Mouse (Mus musculus) liver, embryonic 16.5 days (tissue): ENCODE measurements around the gene Slc39a11. TPM values are rescaled to one million over a fixed set of nuclear protein-coding genes. Genes with fewer than 3 reads are reported as not detected.
A peak's percentile ranks its signal among the peaks of the same experiment; 100 is the strongest.

Experiments used
- ATAC-seq: fragments of 200-750 bp; cut with Nextera tagmentation; 2 replicates; pipeline ENCODE4 v1.8.0; 2017; ENCODE audit warnings: low read depth, mild to moderate bottlenecking, moderate number of reproducible peaks, moderate library complexity
- H3K27ac ChIP-seq: fragments of 300-500 bp; sonication (generic); 2 replicates; pipeline ENCODE4 v1.5.1; 2014; ENCODE audit warnings: mild to moderate bottlenecking, low read length
- H3K27me3 ChIP-seq: fragments of 300-500 bp; sonication (generic); 2 replicates; pipeline ENCODE4 v1.6.1; 2014; ENCODE audit warnings: low read depth, low read length, mixed read lengths; ENCODE audit not compliant: control insufficient read depth, insufficient read depth
- H3K36me3 ChIP-seq: fragments of 300-500 bp; sonication (generic); 2 replicates; pipeline ENCODE4 v1.6.1; 2014; ENCODE audit warnings: mild to moderate bottlenecking; ENCODE audit not compliant: control insufficient read depth, insufficient read depth
- H3K4me1 ChIP-seq: fragments of 300-500 bp; sonication (generic); 2 replicates; pipeline ENCODE4 v1.6.1; 2014; ENCODE audit warnings: low read depth, low read length, mixed read lengths; ENCODE audit not compliant: control insufficient read depth
- H3K4me2 ChIP-seq: fragments of 300-500 bp; sonication (generic); 2 replicates; pipeline ENCODE4 v1.6.1; 2014; ENCODE audit warnings: low read depth, low read length, mixed read lengths
- H3K4me3 ChIP-seq: fragments of 300-500 bp; sonication (generic); 2 replicates; pipeline ENCODE4 v1.5.1; 2014; ENCODE audit warnings: low read depth, mild to moderate bottlenecking, low read length
- H3K9ac ChIP-seq: fragments of 300-500 bp; sonication (generic); 2 replicates; pipeline ENCODE4 v1.6.1; 2014; ENCODE audit warnings: low read depth, low read length
- H3K9me3 ChIP-seq: fragments of 300-500 bp; sonication (generic); replicated peaks from 2 replicates; pipeline ENCODE4 v1.6.1; 2016; ENCODE audit warnings: low read length; ENCODE audit not compliant: control insufficient read depth
- WGBS: fragments of 180-500 bp; shearing (Covaris S2); extraction: QIAGEN DNeasy Blood & Tissue Kit; methylation state at CpG from one replicate; pipeline ENCODE4 v1.1.7; 2014; ENCODE audit not compliant: insufficient replicate concordance; 5-methylcytosine and 5-hydroxymethylcytosine counted together
- polyA plus RNA-seq: library from polyadenylated mRNA; unstranded; fragments of >200 nt; fragmentation: Nextera tagmentation; extraction: Ambion mirVana; gene quantifications from 2 replicates; pipeline ENCODE4 v1.2.1, GENCODE M21; 2015

The Slc39a11 gene
- polyA plus RNA-seq, 1 experiment from 2014 or later: 14.1 TPM

DNA sequence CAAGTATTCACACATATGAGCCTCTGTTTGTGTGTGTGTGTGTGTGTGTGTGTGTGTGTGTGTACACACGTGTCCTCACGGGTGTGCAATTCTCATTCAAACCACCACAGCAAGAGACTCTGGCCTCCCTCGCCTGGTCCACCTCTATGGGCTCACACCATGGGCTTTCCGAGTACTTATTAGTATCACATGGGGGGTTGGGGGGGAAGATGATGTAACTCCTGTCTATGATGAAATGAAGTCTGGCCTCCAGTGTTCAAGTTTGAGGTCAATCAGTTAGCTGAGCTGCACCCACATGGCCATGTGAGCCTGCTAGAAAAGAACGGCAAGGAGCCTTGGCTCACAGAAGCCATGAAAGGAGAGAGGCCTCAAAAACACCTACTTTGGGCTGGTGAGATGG is 16.5 kb downstream of the Slc39a11 start:
- Histone ChIP-seq H3K36me3 (no peaks in the 10 kb centered on the region), H3K9ac (no peak overlapping the region), H3K4me3 (no peak overlapping the region), H3K27ac (no peak overlapping the region), H3K4me1 (no peaks in the 10 kb centered on the region; the same call in 1 of the 2 replicates), H3K9me3 (no peaks in the 10 kb centered on the region), H3K27me3 (no peaks in the 10 kb centered on the region), H3K4me2 (no peak overlapping the region)
- ATAC-seq: no peak
- WGBS: 67% methylated on average over 5 of the region's 5 CpGs

DNA sequence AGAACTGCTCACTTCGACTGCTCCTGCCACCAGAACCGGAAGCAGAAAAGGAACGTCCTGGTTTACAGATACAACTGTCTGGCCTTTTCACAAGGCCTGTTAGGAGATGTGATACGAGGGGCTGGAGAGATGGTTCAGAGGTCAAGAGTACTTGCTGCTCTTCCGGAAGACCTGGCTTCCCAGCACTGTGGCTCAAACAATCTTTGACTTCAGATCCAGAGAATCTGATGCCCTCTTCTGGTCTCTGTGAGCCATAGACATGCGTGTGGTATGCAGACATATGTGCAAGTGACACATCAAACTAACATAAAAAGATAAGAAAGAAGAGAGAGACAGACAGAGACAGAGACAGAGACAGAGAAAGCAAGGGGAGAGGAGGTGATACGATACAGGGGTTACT is 17.6 kb downstream of the Slc39a11 start:
- no peak for ATAC-seq

DNA sequence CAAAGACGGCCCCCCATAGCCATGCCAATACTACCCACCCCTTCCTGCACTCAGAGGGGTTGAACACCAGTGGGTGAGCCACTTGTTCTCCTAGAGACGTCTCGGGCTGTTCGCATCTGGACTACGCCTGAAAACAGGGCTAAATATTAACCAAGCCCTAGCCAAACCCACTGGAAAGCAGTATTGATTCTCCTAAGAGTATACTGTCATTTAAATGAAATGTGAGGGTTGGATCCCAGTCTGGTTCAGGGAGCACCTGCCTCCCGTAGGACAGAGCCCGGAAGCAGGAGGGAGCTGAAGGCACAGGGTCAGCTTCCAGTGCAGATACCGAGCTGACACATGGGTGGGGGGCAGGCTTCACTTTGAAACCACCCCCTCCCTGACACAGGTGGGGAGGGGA is 18.0 kb downstream of the Slc39a11 start:
- ATAC-seq: peak; percentile 65; the same call in 1 of the 2 replicates
- Histone ChIP-seq H3K27ac (0 out of 2 replicates have a peak overlapping the region, but pooled peaks have one; percentile 25), H3K36me3 (no peaks in the 10 kb centered on the region), H3K27me3 (no peaks in the 10 kb centered on the region), H3K4me3 (no peak overlapping the region), H3K4me2 (peak overlapping the region; percentile 46), H3K9ac (no peak overlapping the region), H3K9me3 (no peaks in the 10 kb centered on the region), H3K4me1 (no peaks in the 10 kb centered on the region; the same call in 1 of the 2 replicates)
- 63% methylated on average over 8 of the region's 8 CpGs for WGBS

More for the DNA sequence above, 17.6 kb downstream of the Slc39a11 start:
- 65% methylated on average over 7 of the region's 7 CpGs for WGBS
- Histone ChIP-seq H3K4me1 (no peaks in the 10 kb centered on the region; the same call in 1 of the 2 replicates), H3K4me2 (peak overlapping the region; percentile 46; the same call in 1 of the 2 replicates), H3K27me3 (no peaks in the 10 kb centered on the region), H3K27ac (0 out of 2 replicates have a peak overlapping the region, but pooled peaks have one; percentile 25), H3K9ac (no peak overlapping the region), H3K9me3 (no peaks in the 10 kb centered on the region), H3K36me3 (no peaks in the 10 kb centered on the region), H3K4me3 (no peak overlapping the region)

DNA sequence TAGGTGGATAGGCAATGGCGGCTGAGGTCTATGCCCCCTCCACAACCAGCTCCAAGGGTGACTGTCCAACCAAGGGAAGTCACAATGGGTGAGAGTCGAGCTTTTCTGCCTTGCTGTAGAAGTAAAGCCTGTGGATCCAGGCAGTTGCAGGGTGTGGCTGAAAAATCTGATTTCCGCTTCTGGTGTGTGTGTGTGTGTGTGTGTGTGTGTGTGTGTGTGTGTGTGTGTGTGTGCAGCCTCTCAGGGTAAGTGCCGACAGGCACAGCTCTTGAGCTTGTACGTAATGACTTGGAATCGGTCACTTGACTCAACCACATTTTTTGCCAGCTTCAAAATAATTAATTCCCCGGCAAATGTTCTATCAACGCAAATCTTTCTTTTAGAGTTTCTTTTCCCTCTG is 18.6 kb downstream of the Slc39a11 start:
- no peaks in the 10 kb centered on the region for H3K27me3 ChIP-seq
- H3K9ac ChIP-seq: no peak overlapping the region
- no peak overlapping the region for H3K4me3 ChIP-seq
- 0 out of 2 replicates have a peak overlapping the region, but pooled peaks have one; percentile 46 for H3K4me2 ChIP-seq
- H3K27ac ChIP-seq: no peak overlapping the region
- H3K36me3 ChIP-seq: no peaks in the 10 kb centered on the region
- no peak for ATAC-seq
- no peaks in the 10 kb centered on the region; the same call in 1 of the 2 replicates for H3K4me1 ChIP-seq
- 58% methylated on average over 8 of the region's 8 CpGs for WGBS
- H3K9me3 ChIP-seq: no peaks in the 10 kb centered on the region

DNA sequence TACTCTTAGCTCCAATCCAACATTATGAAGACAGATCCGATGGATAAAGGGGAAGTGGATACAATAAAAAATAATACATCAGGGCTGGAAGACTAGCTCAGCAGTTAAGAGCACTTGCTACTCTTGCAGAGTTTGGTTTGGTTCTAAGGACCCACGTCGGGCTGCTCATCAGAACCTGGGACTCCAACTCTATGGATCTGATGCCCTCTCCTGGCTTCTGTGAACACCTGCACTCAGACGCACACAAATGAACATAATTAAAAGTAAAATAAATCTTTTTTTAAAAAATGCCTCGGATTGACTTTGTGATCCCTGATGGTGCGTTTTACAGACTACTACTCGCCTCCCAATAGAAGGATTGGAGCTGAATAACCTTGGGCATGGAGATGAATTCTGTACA is 19.2 kb downstream of the Slc39a11 start:
- no peak for ATAC-seq
- H3K4me2 ChIP-seq: no peak overlapping the region
- no peak overlapping the region for H3K9ac ChIP-seq
- H3K4me1 ChIP-seq: no peaks in the 10 kb centered on the region; the same call in 1 of the 2 replicates
- 44% methylated on average over 7 of the region's 7 CpGs for WGBS
- no peaks in the 10 kb centered on the region for H3K9me3 ChIP-seq
- H3K27me3 ChIP-seq: no peaks in the 10 kb centered on the region
- no peak overlapping the region for H3K27ac ChIP-seq
- no peaks in the 10 kb centered on the region for H3K36me3 ChIP-seq
- no peak overlapping the region for H3K4me3 ChIP-seq

DNA sequence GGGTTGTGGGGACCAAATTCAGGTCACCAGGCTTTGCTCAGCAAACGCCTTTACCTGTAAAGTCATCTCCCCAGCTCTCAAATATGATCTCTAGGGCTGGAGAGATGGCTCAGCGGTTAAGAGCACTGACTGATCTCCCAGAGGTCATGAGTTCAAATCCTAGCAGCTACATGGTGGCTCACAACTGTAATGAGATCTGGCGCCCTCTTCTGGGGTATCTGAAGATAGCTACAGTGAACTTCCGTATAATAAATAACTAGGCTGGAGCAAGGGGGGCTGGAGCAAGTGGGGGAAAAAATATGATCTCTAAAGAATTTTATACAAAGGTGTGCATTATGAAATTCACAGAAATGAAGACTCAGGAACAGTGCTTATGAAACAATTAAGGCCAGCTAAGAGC is 22.1 kb downstream of the Slc39a11 start:
- no peaks in the 10 kb centered on the region for H3K9me3 ChIP-seq
- 42% methylated on average over 4 of the region's 4 CpGs for WGBS
- H3K27ac ChIP-seq: no peak overlapping the region
- no peaks in the 10 kb centered on the region for H3K27me3 ChIP-seq
- no peak overlapping the region for H3K4me2 ChIP-seq
- no peaks in the 10 kb centered on the region; the same call in 1 of the 2 replicates for H3K4me1 ChIP-seq
- no peak for ATAC-seq
- no peak overlapping the region for H3K4me3 ChIP-seq
- H3K36me3 ChIP-seq: no peaks in the 10 kb centered on the region
- no peak overlapping the region for H3K9ac ChIP-seq

DNA sequence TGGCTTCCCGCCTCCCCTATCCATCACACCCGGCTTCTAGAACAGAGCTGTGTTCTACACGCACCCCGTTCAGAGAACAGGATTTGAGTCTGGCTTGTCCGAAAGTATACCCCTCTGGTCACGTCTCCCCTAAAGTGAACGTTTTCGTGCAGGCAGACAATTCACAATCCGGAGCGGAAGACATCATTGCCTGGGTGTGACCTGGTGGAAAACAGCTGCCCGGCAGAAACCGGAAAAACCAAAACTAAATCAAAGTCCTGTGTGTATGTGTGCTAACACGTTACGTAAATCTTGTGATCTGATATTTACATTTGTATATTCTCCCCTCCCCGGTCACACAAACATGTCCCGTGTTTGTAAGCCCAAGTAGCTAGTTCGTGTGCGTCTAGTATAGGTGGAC is 24.4 kb downstream of the Slc39a11 start:
- H3K4me2 ChIP-seq: no peak overlapping the region
- H3K27me3 ChIP-seq: peaks cover 2% of the 10 kb centered on the region; the same call in 1 of the 2 replicates
- H3K27ac ChIP-seq: no peak overlapping the region
- no peaks in the 10 kb centered on the region for H3K36me3 ChIP-seq
- H3K4me3 ChIP-seq: no peak overlapping the region
- H3K4me1 ChIP-seq: no peaks in the 10 kb centered on the region; the same call in 1 of the 2 replicates
- WGBS: 75% methylated on average over 18 of the region's 18 CpGs
- no peaks in the 10 kb centered on the region for H3K9me3 ChIP-seq
- no peak overlapping the region for H3K9ac ChIP-seq
- no peak for ATAC-seq

DNA sequence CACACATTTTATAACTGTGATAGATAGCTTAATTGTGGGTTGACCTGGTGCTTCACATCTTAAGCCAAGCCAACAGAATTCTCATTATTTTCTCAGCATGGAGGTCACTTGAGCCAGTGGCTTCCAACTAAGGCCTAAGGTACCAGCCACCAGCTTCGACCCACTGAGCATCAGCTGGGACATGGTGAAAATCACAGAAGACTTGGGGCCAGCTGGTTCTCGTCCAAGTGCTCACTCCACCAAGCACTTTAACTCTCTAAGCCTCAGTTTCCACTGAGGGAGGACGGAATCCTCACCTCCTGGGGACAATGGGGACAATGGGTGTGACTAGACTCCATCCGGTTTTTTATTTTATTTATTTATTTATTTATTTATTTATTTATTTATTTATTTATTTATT is 27.9 kb downstream of the Slc39a11 start:
- 66% methylated on average over 4 of the region's 4 CpGs for WGBS
- ATAC-seq: no peak

DNA sequence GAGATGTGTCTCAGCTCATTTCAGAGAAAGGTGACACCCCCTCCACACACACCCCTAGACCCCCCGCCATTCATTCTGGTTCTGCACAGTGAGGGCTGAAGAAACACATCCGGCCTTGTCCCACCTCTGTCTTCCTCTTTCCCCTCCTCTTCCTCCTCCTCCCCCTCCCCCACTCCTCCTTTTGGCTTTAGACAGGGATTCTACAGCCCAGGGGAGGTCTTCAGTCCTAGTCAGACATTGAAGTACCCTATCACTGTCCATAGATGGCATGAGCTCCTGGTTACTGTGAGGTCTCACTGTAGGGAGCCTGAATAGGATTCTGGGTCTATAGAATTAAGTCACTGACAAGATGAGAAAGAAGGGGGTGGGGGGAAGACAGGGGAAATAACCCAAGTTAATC is 28.9 kb downstream of the Slc39a11 start:
- no peak for ATAC-seq

More for the DNA sequence above, 27.9 kb downstream of the Slc39a11 start:
- Histone ChIP-seq H3K9ac (no peak overlapping the region), H3K4me1 (no peaks in the 10 kb centered on the region; the same call in 1 of the 2 replicates), H3K27ac (no peak overlapping the region), H3K4me3 (no peak overlapping the region), H3K9me3 (no peaks in the 10 kb centered on the region), H3K4me2 (no peak overlapping the region), H3K27me3 (peaks cover 25% of the 10 kb centered on the region), H3K36me3 (no peaks in the 10 kb centered on the region)

More for the DNA sequence above, 28.9 kb downstream of the Slc39a11 start:
- Histone ChIP-seq H3K9me3 (no peaks in the 10 kb centered on the region), H3K4me3 (no peak overlapping the region), H3K27ac (no peak overlapping the region), H3K4me1 (no peaks in the 10 kb centered on the region; the same call in 1 of the 2 replicates), H3K9ac (no peak overlapping the region), H3K36me3 (no peaks in the 10 kb centered on the region), H3K4me2 (no peak overlapping the region), H3K27me3 (peaks cover 25% of the 10 kb centered on the region)
- WGBS: 36% methylated on average over 2 of the region's 2 CpGs
